Mouse (Mus musculus) mature B cell (primary cell): ENCODE results near the gene 1110004F10Rik.

Experiments used
- in situ Hi-C: fragments of 300-500 bp; cut with MboI; formaldehyde crosslinking; loops from 2 replicates; pipeline ENCODE4 v1.14.3; 2019

The 1110004F10Rik gene

DNA sequence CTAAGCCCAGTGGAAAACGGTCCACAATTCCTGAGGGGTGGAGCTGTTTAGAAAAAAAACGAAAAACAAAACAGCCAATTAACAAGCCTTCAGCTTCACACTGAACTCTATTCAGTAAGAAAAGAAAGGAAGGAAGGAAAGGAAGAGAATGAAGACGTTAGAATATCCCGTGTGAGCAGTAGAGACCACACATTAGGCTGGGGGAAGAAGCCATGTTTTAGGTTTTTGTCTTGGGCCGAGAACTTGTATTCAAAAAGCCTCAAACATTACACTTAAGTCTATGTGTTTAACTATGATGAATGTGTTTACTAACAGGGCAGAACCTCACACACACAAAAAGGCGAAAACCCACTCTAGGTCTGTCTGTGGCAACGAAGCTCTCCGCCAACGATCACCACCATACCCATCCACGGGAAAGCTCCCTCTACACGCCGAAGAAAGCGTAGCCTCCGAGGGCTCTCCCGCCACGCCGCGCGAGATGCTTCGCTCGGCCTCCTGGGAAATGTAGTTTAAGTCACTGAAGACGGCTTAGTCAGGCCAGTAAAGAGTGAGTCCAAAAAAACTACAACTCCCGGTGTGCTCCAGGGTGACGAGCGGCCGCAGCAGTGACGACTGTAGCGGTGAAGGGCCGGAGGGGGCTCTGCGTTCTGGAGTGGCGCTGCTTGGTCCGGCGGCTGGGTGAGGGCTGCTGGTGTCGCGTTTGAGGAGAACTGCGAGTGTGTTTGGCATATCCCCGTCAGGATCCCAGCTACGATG is 53.7 kb downstream of the 1110004F10Rik start:
- in situ Hi-C loops: no loop called here

DNA sequence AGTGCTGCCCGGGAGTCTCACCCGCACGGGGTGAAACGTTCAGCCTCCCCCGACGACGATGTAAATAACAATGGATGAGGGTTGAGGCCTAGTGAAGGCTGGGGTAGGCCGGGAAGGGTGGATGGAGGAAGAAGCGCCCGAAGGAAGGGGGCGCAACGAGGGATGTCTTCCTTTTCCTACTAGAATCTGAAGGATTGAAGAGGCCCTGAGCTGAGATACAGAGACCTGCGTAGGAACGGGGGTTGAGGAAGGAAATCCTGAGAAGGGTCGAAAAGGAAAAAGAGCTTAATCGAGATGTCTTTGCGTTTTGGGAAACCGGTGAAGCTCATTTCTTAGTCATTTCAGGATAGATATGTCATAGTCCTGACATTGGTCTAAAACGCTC is 54.3 kb downstream of the 1110004F10Rik start:
- in situ Hi-C loops: no loop called here

DNA sequence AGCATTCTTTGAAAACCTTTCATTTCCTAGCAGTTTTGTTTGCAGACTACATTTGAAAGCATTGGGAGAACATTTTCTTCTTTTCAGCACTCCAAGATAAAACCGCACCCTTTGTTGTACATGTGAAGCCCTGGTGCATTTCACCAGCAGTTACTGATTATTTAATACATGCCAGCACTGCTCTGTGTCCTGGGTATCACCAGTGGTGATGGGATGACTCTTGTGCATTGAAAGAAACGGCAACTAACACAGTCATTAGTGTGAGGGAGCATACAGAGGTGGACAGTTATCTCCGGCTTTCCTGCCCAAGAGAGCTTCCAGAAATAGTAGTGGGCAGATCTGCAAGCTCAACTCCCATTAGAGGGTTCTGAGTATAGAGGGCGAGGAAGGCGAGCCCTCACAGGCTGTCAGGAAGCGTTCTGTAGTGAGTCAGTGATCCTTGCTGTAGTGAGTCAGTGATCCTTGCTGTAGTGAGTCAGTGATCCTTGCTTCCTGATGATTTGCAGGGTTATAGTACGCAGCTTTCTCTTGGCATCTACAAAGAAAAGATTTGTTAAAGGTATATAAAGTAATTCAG is 60.8 kb downstream of the 1110004F10Rik start:
- in situ Hi-C loops: no loop called here

DNA sequence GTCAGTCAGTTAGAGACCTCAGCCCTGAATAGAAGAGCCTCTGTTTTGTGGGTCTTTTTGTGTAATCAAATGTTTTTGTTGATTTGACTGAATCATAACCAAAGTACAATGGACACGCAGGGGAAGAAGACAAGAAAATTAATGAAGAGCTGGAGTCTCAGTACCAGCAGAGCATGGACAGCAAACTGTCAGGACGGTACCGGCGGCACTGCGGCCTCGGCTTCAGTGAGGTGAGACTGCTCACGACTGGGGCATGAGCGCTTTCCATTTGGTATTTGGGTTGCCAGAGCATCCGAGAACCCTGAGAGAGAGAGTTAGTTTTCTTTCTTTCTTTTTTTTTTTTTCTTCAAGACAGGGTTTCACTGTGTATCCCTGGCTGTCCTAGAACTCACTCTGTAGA is 63.9 kb downstream of the 1110004F10Rik start:
- in situ Hi-C loops: no loop called here

DNA sequence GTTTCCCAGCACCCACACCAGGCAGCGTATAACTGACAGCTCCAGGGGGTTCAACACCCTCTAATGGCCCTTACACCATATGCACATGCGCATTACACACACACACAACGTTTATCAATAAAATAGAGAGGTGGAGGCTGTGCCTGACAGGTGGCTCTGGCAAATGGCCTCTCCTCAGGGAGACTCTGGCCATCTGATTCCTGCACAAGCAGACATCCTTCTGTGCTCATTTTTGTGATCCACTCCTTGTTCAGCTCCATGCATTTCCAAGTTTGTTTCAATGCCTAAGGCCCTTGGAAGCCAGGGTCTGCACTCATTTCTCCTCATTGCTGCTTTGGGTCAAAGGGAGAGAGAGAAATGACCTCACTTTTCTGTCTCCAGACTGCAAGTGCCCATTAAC is 71.5 kb downstream of the 1110004F10Rik start:
- in situ Hi-C loops: no loop called here

DNA sequence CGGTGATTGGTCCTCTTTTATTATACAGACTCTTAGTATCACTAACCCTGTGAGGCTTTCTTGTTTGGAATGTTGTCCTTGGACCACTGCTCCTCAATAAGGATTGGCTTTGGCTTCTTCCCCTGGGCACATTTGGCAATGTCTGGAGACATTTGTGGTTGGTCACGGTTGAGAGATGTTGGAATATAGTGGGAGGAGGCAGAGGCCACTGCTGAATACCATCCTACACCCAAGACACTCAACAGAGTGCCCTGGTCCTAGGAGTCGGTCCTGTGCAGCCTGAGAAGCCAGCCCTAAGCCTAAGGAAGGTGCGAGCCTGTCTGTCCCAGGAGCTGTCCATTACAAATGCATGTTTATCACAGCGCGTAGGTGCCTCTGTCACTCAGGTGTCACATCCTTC is 72.3 kb downstream of the 1110004F10Rik start:
- in situ Hi-C loops: no loop called here

DNA sequence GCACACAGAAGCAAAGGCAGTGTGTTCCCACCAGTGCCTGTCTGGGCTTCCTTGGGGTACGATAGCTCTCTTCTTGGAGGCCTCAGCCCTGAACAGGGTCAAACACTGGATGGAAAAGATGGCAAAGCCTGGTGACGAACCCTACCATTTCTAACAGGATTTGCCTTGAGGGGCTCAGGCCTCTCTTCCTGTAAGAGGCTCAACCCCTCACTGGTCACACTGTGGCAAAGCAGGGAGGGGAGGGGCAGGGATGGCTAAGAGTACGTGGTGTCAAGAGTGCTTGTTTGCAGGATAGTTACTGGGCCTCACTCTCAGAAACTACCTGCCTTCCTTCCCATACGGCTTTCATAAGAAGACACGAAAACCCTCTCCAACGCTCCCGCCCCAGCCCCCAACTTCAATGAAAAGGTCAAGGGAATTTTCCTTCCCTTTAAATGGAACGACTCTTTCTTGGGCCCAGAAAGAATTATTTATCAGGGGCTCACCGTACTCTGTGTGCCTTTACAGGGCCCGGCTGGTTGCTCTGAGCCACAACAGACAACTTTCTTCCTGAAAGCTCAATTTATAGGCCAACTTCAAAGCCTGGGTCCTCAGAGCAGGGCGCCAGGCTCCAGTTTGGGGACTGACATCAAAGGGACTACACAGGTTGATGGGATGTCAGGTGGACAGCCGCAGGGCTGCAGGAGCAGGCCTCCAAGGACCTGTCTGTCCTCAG is 76.2 kb downstream of the 1110004F10Rik start:
- in situ Hi-C loops: no loop called here

DNA sequence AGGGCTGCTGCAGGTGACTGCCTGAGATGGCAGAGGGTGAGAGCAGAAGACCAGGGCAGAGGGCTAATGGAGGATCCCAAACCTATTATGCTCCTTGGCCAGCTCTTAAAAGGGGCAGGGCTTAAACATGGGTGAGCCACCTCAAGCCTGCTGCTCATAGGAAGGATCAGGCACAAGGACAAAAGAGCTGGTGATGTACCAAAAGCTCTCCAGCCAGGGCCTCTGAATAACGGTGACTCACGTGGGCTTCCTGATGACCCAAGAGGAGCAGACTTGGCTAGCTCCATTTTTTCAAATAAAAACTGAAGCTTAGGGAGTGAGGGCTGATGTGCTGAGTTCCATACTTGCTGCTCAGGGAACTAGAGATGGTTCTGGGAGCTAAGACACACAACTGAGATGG is 76.8 kb downstream of the 1110004F10Rik start:
- in situ Hi-C loops: no loop called here

DNA sequence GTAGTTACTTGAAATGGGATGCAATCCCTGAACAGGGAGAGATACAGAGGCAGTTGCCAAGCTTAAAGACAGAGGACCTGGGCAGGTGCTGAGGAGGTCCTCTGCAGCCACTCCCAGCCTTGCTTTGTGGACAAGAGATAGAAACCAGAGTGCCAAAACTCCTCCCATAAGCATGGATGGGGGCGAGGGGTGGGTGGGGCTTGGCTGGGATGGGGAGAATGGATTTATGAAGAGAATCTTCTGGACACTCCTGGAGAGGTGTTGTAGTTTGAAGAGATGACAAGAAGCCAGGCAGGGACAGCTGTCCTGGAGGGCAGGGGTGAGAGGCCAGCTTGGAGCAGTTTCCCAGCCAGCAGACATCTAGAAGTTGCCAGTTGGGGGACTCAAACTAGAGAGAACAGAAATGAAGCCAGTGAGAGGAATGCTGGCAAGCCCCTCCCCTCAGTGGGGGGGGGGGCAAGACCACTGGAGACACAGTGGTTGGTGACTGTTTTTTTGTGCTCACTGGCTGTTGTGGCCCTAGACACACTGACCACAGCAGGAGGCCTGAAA is 80.2 kb downstream of the 1110004F10Rik start:
- in situ Hi-C loops: no loop called here

DNA sequence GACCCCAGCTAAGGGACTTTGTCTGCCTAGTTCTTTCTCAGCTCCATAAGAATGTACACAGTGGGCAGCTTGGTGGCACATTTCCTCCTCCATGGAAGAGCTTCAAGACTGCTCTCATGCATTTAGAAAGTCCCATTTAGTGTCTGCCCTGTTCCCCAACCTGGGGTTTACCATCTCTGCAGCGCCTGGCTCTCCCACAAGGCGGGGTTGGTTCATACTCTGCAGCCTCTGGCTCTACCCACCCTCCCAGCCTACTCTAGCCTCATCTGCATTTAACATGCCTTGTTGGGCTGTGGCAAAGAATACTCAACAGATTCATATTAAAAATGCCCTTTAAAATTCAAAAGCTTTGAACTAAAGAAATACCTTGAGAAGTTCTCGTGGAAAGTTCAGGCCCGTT is 81.5 kb downstream of the 1110004F10Rik start:
- in situ Hi-C loops: no loop called here

DNA sequence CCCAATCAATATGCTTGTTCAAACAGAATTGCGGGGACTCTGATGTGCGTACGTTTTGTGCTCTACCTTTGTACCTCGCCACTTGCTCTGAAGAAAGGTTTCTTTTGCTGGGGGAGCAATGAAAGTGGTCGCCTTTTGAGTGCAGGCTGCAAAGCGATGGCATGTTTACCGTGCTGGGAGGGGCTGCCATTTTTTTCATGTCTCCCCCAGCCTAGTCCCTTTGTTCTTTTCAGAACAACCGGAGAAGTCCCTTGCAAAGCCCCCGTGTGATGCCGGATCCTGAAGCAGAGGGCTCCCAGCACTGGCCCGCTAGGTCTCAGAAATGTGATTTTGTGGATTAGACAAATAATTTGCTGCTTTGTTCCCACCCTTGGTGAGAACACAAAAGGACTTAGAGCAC is 82.0 kb downstream of the 1110004F10Rik start:
- in situ Hi-C loops: no loop called here

DNA sequence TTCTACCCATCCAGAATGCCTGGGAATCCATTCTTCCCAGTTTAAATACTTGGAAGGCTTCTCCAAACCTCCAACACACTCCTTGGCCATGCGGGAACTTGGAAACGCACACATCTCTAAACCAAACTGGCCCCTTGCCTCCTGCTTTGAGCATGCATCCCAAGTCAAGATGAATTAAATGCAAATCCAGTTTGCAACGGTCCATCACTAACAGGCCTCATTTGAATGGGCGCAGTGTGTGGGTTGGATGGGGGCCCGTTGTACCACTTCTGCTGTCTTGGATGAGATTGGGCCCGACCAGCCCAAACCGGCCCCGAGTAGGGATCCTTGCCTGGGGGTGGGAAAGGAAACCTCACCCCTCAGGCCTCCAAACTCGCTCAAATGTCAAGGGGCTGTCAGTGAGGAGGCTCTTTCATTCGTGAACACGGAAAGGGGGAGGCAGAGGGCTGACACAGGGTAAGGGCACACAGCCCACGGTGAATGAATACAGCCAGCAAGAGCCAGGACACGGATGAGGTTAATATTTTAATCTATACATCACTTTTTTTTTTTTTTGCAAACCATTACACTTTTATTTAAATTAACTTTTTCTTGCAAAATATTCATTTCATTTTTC is 83.9 kb downstream of the 1110004F10Rik start:
- in situ Hi-C loops: no loop called here

DNA sequence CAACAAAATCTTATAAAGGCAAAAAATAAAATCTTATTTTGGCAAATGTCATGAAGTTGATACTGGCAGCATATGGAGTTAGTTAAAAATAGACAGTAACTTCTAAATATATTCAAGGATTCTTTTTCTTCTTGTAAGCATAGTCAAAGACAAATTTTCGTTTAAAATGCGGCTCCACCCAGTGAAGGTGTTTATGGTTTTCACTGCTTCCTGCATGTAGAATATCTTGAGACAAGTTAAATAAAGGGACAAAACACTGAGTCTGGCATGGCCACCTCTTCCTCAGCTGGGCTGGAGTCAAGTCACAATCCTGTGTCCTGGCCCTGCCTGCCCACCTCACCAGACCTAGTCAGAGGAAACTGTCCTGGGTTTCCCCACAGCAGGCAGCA is 84.4 kb downstream of the 1110004F10Rik start:
- in situ Hi-C loops: no loop called here

DNA sequence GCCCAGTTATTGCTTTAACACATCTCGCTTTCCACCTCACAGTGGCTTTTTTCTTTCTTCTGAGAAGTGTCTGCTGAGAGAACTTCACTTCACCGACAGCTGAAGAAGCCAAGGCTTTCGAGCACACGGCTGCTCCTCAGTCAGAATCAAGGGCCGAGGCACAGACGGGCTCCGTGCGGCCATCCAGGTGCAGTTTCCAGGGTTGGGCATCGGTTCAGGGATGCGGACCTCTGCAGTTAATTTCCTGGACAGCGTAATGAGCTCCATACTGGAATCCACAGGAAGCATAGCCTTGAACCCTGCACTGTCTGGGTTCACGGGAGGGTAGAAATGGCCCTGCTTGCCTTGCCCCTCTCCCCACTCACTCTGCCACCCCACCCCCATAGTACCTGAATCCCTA is 84.9 kb downstream of the 1110004F10Rik start:
- in situ Hi-C loops: no loop called here

DNA sequence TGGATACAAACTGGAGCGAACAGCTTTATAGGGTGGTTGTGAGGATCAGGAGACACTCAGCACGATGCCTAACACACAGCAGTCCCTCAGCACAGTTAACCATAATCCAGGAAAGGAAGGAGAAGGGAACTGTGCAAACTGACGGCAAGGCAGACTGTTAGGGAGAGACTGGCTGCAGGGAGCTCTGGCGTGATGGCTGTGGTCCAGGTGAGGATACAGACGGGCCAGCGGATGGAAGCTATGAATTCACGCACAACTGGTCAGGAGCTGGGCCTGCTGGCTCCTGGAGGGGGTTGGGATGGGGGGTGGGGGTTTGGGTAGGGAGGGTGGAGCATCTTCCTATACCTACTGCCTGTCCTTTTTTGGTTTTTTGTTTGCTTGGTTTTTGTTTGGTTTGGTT is 86.5 kb downstream of the 1110004F10Rik start:
- in situ Hi-C loops: no loop called here

DNA sequence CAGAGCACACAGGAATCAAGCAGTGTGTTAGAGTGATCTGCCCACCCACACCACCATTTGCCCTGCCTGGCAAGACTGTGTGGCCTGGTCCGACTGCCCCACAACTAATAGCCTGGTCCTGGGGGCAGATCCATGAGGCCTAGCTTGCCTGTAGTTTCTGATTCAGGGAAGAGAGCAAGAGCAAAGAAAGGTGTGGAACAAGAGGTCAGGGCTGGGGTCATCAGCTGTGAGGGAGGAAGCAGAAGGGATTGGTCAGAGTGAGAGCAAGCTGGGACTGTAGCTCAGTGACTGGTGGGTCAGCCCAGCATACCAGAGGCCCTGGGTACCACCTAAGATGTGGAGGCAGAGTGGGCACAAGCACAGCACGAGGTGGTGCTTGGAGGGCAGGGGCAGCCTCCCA is 87.9 kb downstream of the 1110004F10Rik start:
- in situ Hi-C loops: no loop called here

DNA sequence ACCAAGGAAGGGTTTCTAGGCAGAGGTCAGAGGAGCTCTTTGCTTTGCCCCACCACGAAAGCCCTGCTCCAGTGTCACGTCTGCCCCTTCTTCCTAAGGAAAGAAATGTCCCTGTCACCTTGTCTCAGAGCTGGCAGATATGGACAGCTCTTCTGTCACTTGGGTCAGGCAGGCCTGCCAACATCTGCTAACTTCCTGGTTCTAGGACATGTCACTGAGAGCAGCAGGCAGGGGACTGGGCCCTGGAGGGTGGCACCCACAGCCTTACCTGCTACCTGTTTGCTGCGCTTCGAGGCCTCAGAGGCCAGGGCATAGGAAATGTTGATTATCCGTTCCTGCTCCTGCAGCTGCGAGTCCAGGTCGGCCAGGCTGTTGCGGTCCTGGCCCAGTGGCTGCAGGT is 89.1 kb downstream of the 1110004F10Rik start:
- in situ Hi-C loops: no loop called here

DNA sequence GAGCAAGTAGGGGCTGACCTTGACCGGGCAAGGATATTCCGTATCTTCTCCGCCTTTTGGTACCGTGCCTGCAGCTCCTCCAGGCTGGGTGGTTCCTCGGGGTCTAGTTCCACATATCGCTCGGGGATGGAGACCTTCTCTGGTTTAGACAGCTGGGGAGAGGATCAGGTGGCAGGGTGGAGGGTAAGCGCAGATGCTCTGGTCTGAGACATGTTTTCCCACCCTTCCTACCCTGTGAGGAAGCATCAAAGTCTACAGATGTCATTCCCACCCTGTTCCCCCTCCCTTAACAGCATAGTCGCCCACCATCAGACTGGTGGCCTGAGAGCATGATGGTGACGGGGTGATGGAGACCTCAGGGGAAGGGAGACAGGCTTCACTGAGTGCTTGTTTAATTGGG is 90.2 kb downstream of the 1110004F10Rik start:
- in situ Hi-C loops: no loop called here

DNA sequence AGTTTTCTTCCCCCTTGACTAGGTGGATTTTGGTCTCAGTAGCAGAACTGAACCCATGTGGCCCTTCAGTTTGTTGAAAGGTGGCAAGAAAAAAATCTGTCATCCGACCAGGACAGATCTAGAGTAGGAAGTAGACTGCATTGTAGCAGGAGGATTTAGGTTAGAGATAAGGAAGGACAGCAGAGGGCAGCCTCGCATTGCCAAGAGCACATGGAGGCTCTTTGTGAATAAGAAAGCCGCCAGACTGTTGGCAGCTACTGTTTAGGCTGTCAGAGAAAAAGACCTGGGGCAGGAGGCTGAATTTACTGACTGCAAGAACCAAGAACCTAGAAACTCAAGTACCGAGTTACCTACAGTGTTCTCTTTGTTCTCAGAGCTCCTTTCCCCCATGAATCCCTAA is 92.2 kb downstream of the 1110004F10Rik start:
- in situ Hi-C loops: no loop called here

DNA sequence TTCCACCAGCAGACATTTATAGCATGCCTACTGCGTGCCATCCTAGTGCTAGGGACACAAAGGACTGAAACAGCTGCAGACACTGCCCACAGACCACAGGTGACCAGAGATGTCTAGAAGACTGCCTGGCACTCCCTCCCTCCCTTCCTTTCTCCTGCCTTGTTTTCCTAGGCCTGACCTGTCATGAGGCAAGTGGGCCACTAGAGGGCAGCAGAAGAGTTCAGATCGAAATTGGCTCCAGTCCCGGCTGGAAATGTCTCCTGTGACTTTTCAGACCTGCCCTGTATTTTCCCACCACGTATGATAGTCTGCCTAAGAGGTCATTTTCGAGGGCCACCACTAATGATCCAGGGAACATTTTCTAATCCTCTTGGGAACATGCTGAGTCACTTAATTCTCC is 92.9 kb downstream of the 1110004F10Rik start:
- in situ Hi-C loops: no loop called here

DNA sequence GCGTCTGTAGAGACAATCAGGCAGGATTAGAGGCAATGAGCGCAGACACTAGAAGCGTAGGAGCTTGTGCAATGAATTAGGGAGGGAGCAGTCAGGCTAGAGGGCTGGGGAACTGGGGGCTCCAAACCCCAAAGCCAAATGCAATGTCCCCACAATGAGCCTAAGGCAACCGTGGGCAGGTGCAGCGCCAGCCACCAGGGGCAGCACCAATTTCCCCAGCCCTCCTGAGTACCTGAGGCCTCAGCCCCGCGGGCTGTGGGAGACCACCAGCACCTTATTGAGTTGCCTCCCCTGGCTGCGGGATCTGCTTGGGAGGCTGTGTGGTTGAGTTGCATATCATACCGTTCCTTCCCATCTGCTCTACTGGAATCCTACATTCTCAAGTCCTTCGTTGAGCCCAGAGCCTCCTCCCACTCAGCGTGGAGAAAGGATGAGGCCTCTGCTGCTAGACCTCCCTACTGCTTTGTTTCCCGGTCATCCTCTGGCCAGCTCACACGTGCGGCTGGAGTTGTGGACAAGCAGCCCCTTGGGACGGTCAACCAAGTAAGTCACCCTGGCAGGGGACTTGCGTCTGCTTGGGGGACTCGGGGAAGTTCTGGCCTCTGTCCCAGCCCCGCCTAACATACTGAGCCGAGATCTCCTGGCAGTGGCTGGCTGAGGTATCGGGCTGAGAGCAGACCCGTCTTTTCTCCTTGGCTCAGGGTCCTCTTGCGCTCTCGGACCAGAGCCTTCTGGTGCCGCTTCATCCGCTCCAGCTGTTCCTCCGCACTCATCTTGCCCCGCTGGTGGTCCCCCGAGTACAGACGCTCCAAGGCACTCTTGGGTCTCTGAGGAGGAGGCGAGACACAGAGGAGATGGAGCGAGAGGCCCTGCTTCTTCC is 95.5 kb downstream of the 1110004F10Rik start:
- in situ Hi-C loops: no loop called here

DNA sequence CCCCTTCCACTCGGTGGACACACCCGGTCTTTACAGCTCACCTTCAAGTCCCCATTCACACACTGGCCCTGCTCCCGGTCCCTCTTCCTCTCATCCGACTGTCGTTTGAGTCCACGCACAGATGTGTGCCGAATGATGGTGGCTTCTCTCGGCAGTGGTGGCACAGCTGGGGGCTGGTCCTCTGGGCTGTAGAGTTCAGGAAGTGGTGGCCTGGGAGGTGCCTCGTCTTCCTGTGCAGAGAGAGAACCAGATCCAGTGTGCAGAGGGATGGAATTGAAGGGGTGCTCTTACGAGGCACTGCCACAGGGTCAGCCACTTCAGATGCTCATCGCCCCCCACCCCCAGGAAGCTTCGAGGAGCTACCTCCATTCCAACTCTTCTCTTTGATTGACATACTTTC is 98.0 kb downstream of the 1110004F10Rik start:
- in situ Hi-C loops: no loop called here
